Mouse (Mus musculus) embryonic facial prominence, embryonic 10.5 days (tissue): ENCODE data around the gene Rassf4. TPM values are rescaled to one million over a fixed set of nuclear protein-coding genes. Genes with fewer than 3 reads are reported as not detected.
"Not testable (repeated sequence)": the region's sequence is repeated elsewhere in the genome, so short reads cannot be mapped to it uniquely, and the experiment has no call there.

ENCODE experiments used
- DNase-seq: peaks from one replicate; pipeline ENCODE4 v3.0.0-alpha.2; 2017; ENCODE audit warnings: low spot score
- H3K27ac ChIP-seq: fragments of 300-500 bp; sonication (generic); replicated peaks from 2 replicates; pipeline ENCODE4 v1.5.1; 2016; ENCODE audit warnings: mild to moderate bottlenecking
- H3K27me3 ChIP-seq: fragments of 300-500 bp; sonication (generic); replicated peaks from 2 replicates; pipeline ENCODE4 v1.6.1; 2016; ENCODE audit warnings: low read depth, mild to moderate bottlenecking; ENCODE audit not compliant: poor library complexity, severe bottlenecking
- H3K36me3 ChIP-seq: fragments of 300-500 bp; sonication (generic); replicated peaks from 2 replicates; pipeline ENCODE4 v1.6.1; 2016; ENCODE audit warnings: mild to moderate bottlenecking, moderate library complexity
- H3K4me1 ChIP-seq: fragments of 300-500 bp; sonication (generic); 2 replicates; pipeline ENCODE4 v1.6.1; 2016
- H3K4me3 ChIP-seq: fragments of 300-500 bp; sonication (generic); 2 replicates; pipeline ENCODE4 v1.5.1; 2016; ENCODE audit warnings: mild to moderate bottlenecking, moderate library complexity
- H3K9me3 ChIP-seq: fragments of 300-500 bp; sonication (generic); 2 replicates; pipeline ENCODE4 v1.6.1; 2016; ENCODE audit warnings: mild to moderate bottlenecking
- WGBS: fragments of 180-500 bp; shearing (Covaris S2); methylation state at CpG from one replicate; pipeline ENCODE4 v1.1.7; 2016; 5-methylcytosine and 5-hydroxymethylcytosine counted together
- microRNA-seq: library from miRNA; unstranded; fragments of <30 nt; microRNA quantifications from one replicate; pipeline ENCODE4, GENCODE M21; 2017
- polyA plus RNA-seq: library from polyadenylated mRNA; unstranded; fragments of >200 nt; fragmentation: Nextera tagmentation; extraction: Ambion mirVana; gene quantifications from 2 replicates; pipeline ENCODE4 v1.2.1, GENCODE M21; 2016

Gene Rassf4
- polyA plus RNA-seq, 1 experiment from 2014 or later: 12.8 TPM

GRCm38 (mm10) chr6:116628539-116629171 lies 45.1 kb downstream of the Rassf4 start, which contains the start of gene Zfp422:
TSS of gene Zfp422 (minus strand) at chr6:116628999.
- WGBS: under 1% methylated on average over 56 of the region's 56 CpGs
- H3K9me3 ChIP-seq: no peaks in the 10 kb centered on the region
- H3K4me1 ChIP-seq: peaks cover 11% of the 10 kb centered on the region
- peak within 1 kb of the TSS; percentile 76 for H3K4me3 ChIP-seq
- H3K27ac ChIP-seq: peak within 1 kb of the TSS; percentile 99
- peaks cover 31% of the 10 kb centered on the region for H3K36me3 ChIP-seq
- DNase-seq: peak; percentile 87
- H3K27me3 ChIP-seq: no peaks in the 10 kb centered on the region

GRCm38 (mm10) chr6:116628095-116628494 lies 45.7 kb downstream of the Rassf4 start:
- Histone ChIP-seq H3K36me3 (peaks cover 31% of the 10 kb centered on the region), H3K9me3 (no peaks in the 10 kb centered on the region), H3K27me3 (no peaks in the 10 kb centered on the region), H3K27ac (peak overlapping the region; percentile 99), H3K4me1 (peaks cover 11% of the 10 kb centered on the region), H3K4me3 (peak overlapping the region; percentile 76)
- WGBS: 31% methylated on average over 9 of the region's 9 CpGs
- no peak for DNase-seq

DNA sequence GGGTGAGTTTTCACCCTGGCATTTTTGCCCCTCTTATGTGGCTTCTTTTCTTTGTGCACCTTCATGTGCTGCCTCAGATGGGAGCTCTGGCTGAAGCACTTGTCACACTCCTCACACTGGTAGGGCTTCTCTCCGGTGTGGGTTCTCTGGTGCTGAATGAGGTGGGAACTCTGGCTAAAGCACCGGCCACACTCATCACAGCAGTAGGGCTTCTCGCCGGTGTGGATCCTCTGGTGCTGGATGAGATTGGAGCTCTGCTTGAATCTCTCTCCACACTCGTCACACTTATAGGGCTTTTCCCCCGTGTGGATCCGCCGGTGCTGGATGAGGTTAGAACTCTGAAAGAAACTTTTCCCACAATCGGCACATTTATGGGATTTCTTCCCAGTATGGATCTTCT lies 47.3 kb downstream of the Rassf4 start:
- not testable (repeated sequence) for DNase-seq, H3K27me3 ChIP-seq, H3K4me3 ChIP-seq, H3K9me3 ChIP-seq, H3K27ac ChIP-seq
- peaks cover 31% of the 10 kb centered on the region for H3K36me3 ChIP-seq
- WGBS: 95% methylated on average over 9 of the region's 9 CpGs
- H3K4me1 ChIP-seq: peaks cover 16% of the 10 kb centered on the region

DNA sequence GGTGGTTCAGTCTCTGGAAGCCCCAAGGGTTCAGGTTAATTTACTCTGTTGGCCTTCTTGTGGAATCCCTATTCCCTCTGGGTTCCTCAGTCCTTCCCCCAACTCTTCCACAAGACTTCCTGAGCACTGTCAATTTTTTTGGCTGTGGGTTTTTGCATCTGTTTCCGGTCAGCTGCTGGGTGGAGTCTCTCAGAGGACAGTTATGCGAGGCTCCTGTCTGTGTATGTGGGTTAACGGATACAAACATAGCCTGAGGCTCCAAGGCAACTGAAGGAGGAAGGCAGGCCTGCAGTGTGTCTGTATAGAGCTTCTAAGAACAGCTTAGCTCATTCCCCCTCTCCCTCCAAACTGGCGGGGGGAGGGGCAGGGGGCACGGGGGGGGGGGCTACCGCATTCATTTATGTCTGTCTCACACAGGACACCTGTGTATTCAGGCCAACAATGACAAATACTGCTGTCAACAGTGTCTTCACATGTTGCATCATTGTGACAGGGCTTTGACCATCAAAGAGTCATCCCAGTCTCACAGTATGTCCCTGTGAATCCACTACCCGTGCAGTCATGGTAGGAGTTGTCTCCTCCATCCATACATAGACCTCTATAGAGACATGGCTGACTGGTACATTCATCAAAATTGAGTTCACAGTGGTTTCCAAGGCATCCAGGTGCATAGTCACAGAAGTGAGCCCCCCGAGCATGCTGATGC lies 52.3 kb downstream of the Rassf4 start:
- Histone ChIP-seq H3K36me3 (peaks cover 23% of the 10 kb centered on the region), H3K4me3 (no peak overlapping the region), H3K27ac (no peak overlapping the region), H3K9me3 (no peaks in the 10 kb centered on the region), H3K27me3 (no peaks in the 10 kb centered on the region), H3K4me1 (peaks cover 10% of the 10 kb centered on the region; the same call in 1 of the 2 replicates)
- 56% methylated on average over 8 of the region's 8 CpGs for WGBS
- DNase-seq: no peak

GRCm38 (mm10) chr6:116618073-116618472 lies 55.7 kb downstream of the Rassf4 start:
- Histone ChIP-seq H3K27me3 (no peaks in the 10 kb centered on the region), H3K4me3 (no peak overlapping the region), H3K27ac (no peak overlapping the region), H3K36me3 (no peaks in the 10 kb centered on the region), H3K9me3 (no peaks in the 10 kb centered on the region), H3K4me1 (peaks cover 10% of the 10 kb centered on the region; the same call in 1 of the 2 replicates)
- DNase-seq: no peak

GRCm38 (mm10) chr6:116615719-116616118 lies 58.0 kb downstream of the Rassf4 start:
- WGBS: 76% methylated on average over 2 of the region's 2 CpGs
- no peaks in the 10 kb centered on the region for H3K36me3 ChIP-seq
- DNase-seq: no peak
- no peaks in the 10 kb centered on the region for H3K27me3 ChIP-seq
- H3K4me1 ChIP-seq: no peaks in the 10 kb centered on the region
- H3K27ac ChIP-seq: no peak overlapping the region
- H3K9me3 ChIP-seq: no peaks in the 10 kb centered on the region
- no peak overlapping the region for H3K4me3 ChIP-seq

DNA sequence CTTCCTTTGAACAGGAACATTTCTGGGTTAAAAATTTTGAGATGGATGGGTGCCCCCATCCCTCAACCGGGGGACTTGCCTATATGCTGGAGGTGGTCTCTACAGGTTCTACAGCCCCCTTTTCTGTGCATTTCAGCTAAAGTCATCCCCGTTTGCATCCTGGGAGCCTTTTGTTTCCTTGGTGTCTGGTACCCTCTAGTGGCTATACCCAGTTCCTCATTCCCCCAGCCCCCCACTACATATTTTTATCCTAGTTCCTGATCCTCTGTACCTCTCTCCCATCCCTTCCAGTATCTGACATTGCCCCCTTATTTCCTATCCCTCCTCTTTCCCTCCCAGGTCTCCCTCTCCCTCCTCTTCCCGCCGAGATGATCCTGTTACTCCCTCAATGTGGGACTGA lies 66.5 kb downstream of the Rassf4 start:
- Histone ChIP-seq H3K4me1 (no peaks in the 10 kb centered on the region), H3K27ac (no peak overlapping the region), H3K27me3 (no peaks in the 10 kb centered on the region), H3K9me3 (no peaks in the 10 kb centered on the region), H3K4me3 (no peak overlapping the region), H3K36me3 (no peaks in the 10 kb centered on the region)
- DNase-seq: no peak
- 48% methylated on average over 4 of the region's 4 CpGs for WGBS

DNA sequence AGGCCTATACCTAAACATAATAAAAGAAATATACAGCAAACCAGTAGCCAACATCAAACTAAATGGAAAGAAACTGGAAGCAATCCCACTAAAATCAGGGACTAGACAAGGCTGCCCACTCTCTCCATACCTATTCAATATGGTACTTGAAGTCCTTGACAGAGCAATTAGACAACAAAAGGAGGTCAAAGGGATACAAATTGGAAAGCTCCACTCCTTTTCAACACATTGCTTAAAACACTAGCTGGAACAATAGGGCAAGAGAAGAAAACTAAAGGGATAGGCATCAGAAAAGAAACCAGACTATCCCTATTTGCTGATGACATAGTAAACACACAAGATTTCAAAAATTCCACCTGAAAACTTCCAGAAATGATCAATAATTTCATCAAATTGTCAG lies 72.8 kb downstream of the Rassf4 start:
- not testable (repeated sequence) for H3K36me3 ChIP-seq, H3K27ac ChIP-seq, H3K4me3 ChIP-seq, H3K9me3 ChIP-seq, H3K27me3 ChIP-seq, DNase-seq, H3K4me1 ChIP-seq

GRCm38 (mm10) chr6:116584095-116584494 lies 89.7 kb downstream of the Rassf4 start, which contains the start of gene Olfr215:
TSS of gene Olfr215 (minus strand) at chr6:116584195.
- no peaks in the 10 kb centered on the region for H3K36me3 ChIP-seq
- H3K27me3 ChIP-seq: no peaks in the 10 kb centered on the region
- DNase-seq: no peak
- H3K9me3 ChIP-seq: no peaks in the 10 kb centered on the region
- H3K4me3 ChIP-seq: no peak within 1 kb of the TSS
- H3K27ac ChIP-seq: no peak within 1 kb of the TSS
- WGBS: 67% methylated on average over 4 of the region's 4 CpGs
- H3K4me1 ChIP-seq: no peaks in the 10 kb centered on the region

Small RNA genes lying within 50 kb of the gene (microRNA-seq; reads per million reads assigned to microRNA genes)
- not detected for gene Mir7043

Other genes starting within 250 kb of the Rassf4 start
- gene Alox5, start 212.8 kb downstream of the Rassf4 start, polyA plus RNA-seq: 0.68 and 0.93 TPM in 2 replicates
- gene Olfr211, start 184.9 kb downstream of the Rassf4 start, polyA plus RNA-seq: not detected in 2 replicates
- gene Olfr212, start 167.4 kb downstream of the Rassf4 start, polyA plus RNA-seq: not detected in 2 replicates
- not detected in 2 replicates for gene Olfr213, start 135.5 kb downstream of the Rassf4 start, polyA plus RNA-seq
- 0.64 and 0.85 TPM in 2 replicates for gene Gm5580, start 122.8 kb downstream of the Rassf4 start, polyA plus RNA-seq
- not detected in 2 replicates for gene Olfr214, start 119.7 kb downstream of the Rassf4 start, polyA plus RNA-seq
- gene Olfr215, start 89.8 kb downstream of the Rassf4 start, polyA plus RNA-seq: not detected in 2 replicates
- 267 TPM in 2 replicates for gene Zfp422, start 45.0 kb downstream of the Rassf4 start, polyA plus RNA-seq
- 16.5 and 20.6 TPM in 2 replicates for gene Depp1, start 23.3 kb downstream of the Rassf4 start, polyA plus RNA-seq
- gene Tmem72, start 43.0 kb upstream of the Rassf4 start, polyA plus RNA-seq: 0.04 and 0.06 TPM in 2 replicates